In the genomic region with DNA sequence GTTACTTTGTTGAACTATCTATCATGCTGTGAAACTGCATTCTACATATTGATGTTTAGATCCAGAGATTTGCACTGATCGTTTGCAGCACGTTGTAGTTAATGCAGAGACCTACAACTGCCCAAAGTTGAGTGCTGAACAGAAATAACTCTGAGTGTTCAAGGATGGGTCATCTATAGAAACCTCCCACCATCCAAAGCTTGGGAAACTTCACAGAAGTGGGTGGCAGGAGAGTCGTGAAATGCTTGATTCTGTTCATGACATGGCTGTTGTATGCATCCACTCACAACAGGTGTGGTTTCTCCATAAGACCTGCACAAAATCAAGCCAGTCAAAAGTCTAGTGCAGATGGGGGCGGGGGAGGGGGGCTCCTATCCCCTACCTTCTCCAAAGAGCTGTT, we compare ENCODE assay signal across 15 mouse cellular contexts.
A peak's percentile ranks its signal among the peaks of the same experiment; 100 is the strongest.
DNase-seq lines count a peak whose midpoint lies in the region.
"Had no signal": no experiment of that assay in that cellular context is flagged by ENCODE, and none has a peak within 500 bp of the region (broad histone marks: within the 10 kb centered on the region; RNA-seq: fewer than 3 reads in every experiment).

No protein-coding gene starts in this region.

- DNase-seq in frontal cortex, adult 2 months (ENCODE audit: extremely low spot score in 1 of 2, low spot score in 1 of 2) = peak; percentile 30
- DNase-seq in frontal cortex, postnatal 36 days (ENCODE audit: low spot score in 2 of 2) = no peak
- peak; percentile 55 for DNase-seq in brain, adult 2 months (ENCODE audit: low read depth, low spot score)
- no peak for DNase-seq in heart, postnatal 36 days
- DNase-seq: adrenal gland, adult 2 months; adrenal gland, adult 8-10 months; adrenal gland, postnatal 10 days; adrenal gland, postnatal 14 days; adrenal gland, postnatal 25 days; adrenal gland, postnatal 36 days; B cell, adult 2 months; cerebellum, adult 11 months; cerebellum, adult 11-12 months; cerebellum, adult 18-20 months; cerebellum, adult 2 months had no signal

- intact Hi-C loops in heart, postnatal 36 days (cut with DNase I) = no loop called here

Comparison
In these comparisons a context has a peak if more than half of its experiments do, and no peak if none do; other contexts are left out.
1. DNase-seq: peak in frontal cortex, adult 2 months (2 of 2) and brain, adult 2 months (single experiment); none in frontal cortex, postnatal 36 days (0 of 2) and heart, postnatal 36 days (0 of 2).